Mouse (Mus musculus) brain, adult 10 weeks (tissue): Measurements from ENCODE around the gene Abhd10. TPM values are rescaled to one million over a fixed set of nuclear protein-coding genes. Genes with fewer than 3 reads are reported as not detected.

Experiments used
- polyA plus RNA-seq: library from polyadenylated mRNA; stranded (reverse); fragments of 350-450 nt; fragmentation: Illumina TruSeq; extraction: RNeasy Lipid Tissue Mini Kit (QIAGEN cat#74804); gene quantifications from one replicate; pipeline ENCODE4 v1.2.3, GENCODE M21; 2015; ENCODE audit warnings: low read depth, low replicate concordance

Gene Abhd10
- 23.6 TPM for polyA plus RNA-seq

GRCm38 (mm10) chr16:45742615-45743476, at the start of gene Abhd10:
Gene Abhd10, minus strand, starts transcription at chr16:45742955.

DNA sequence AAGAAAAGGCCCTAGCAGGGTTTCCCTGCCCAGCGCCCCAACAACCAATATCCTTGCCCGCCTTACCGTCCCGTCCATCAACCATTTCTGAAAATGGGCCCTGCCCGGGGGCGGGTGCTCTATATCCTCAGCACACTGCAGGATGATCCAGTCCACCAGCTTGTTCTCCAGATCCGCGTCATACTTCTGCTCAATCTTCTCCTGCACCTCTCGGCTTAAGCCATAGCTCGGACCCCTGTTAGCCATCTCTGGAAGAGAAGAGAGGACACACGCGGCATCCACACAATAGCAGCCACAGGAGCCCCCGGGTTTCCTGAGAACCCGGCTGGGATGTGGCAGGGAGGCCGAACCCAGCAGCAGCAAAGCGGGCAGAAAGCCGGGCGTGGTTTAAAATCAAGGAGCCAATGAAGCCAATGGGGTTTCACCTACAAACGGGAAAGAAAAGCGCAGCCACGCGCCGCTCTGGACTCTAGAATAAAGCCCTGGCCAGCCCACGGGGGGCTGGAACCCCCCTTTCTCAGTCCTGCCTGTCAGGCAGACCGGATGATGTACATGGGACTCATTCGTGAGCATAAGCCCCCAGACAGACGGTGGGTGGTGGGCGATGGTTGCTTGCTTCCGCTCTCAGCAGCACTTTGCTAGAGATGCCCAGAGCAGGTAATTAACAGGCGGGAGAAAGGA, 18.6 kb downstream of the Abhd10 start, which contains the start of gene Tagln3:
TSS of gene Tagln3 (minus strand) at position 548 of the 681 bp plus-strand sequence.

DNA sequence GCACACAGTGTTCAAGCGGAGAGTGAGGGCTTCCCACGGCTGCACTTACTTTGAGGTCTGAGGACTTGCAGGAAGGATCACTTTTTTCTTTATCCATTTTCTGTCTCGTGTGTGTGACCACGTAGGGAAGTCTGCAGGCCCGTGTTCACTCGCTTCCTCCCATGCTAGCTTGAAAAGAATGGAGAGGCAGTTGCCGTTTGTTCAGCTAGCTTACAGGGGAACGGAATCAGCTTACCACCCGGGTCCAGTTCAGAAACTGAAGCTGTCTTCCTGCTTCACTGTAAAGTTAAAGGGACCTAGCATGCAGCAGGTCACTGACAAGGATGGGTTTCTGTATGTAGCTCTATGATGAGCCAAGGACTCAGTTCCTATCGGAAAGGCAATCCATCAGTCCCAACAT, 49.2 kb downstream of the Abhd10 start, which contains the start of gene Tmprss7:
TSS of gene Tmprss7 (minus strand) at position 101 of the 400 bp plus-strand sequence.

Other genes with a start within 250 kb of the Abhd10 start
- 0.16 TPM for gene Gm609, start 250.0 kb downstream of the Abhd10 start, polyA plus RNA-seq
- not detected for gene Gm17783, start 210.9 kb downstream of the Abhd10 start, polyA plus RNA-seq
- not detected for gene Slc9c1, start 207.6 kb downstream of the Abhd10 start, polyA plus RNA-seq
- not detected for gene Gcsam, start 132.6 kb downstream of the Abhd10 start, polyA plus RNA-seq
- gene BC016579, start 88.9 kb downstream of the Abhd10 start, polyA plus RNA-seq, result 0.48 TPM
- 1.9 TPM for gene Tmprss7, start 49.3 kb downstream of the Abhd10 start, polyA plus RNA-seq
- 426 TPM for gene Tagln3, start 18.3 kb downstream of the Abhd10 start, polyA plus RNA-seq
- 3.6 TPM for gene Phldb2, start 210.6 kb upstream of the Abhd10 start, polyA plus RNA-seq